Mouse (Mus musculus) mesoderm, embryonic 11.5 days (tissue): ENCODE results near the gene Lysmd3.

ENCODE experiments used
- DNase-seq: peaks from one replicate; pipeline ENCODE4 v3.0.0-alpha.2; 2012; ENCODE audit warnings: low read depth, low spot score

Lysmd3 gene

GRCm38 (mm10) chr13:81667713-81668112 is 10.2 kb downstream of the Lysmd3 start:
- no peak for DNase-seq

- no peak for DNase-seq
Measured at GRCm38 (mm10) chr13:81675333-81675732, 17.9 kb downstream of the Lysmd3 start.

GRCm38 (mm10) chr13:81683107-81683506 is 25.6 kb downstream of the Lysmd3 start:
- no peak for DNase-seq

GRCm38 (mm10) chr13:81684258-81684657 is 26.8 kb downstream of the Lysmd3 start:
- no peak for DNase-seq

GRCm38 (mm10) chr13:81684884-81685283 is 27.4 kb downstream of the Lysmd3 start:
- no peak for DNase-seq

- no peak for DNase-seq
Measured at GRCm38 (mm10) chr13:81689587-81689986, 32.1 kb downstream of the Lysmd3 start.

GRCm38 (mm10) chr13:81690477-81690876 is 33.0 kb downstream of the Lysmd3 start:
- DNase-seq, result no peak

- peak; percentile 23 for DNase-seq
Measured at GRCm38 (mm10) chr13:81691606-81692005, 34.1 kb downstream of the Lysmd3 start.

GRCm38 (mm10) chr13:81694446-81694845 is 37.0 kb downstream of the Lysmd3 start:
- DNase-seq, result no peak

- DNase-seq, result no peak
Measured at GRCm38 (mm10) chr13:81703148-81703547, 45.7 kb downstream of the Lysmd3 start.

GRCm38 (mm10) chr13:81703621-81704020 is 46.2 kb downstream of the Lysmd3 start:
- no peak for DNase-seq

GRCm38 (mm10) chr13:81706311-81706710 is 48.8 kb downstream of the Lysmd3 start:
- no peak for DNase-seq

GRCm38 (mm10) chr13:81709805-81710204 is 52.3 kb downstream of the Lysmd3 start:
- DNase-seq, result no peak

- no peak for DNase-seq
Measured at GRCm38 (mm10) chr13:81710266-81710665, 52.8 kb downstream of the Lysmd3 start.

- DNase-seq, result peak; percentile 94
Measured at GRCm38 (mm10) chr13:81710775-81711545, 53.5 kb downstream of the Lysmd3 start, which contains the start of the genes Polr3g and Mblac2. Polr3g (minus strand) TSS chr13:81711013. Mblac2 (plus strand) TSS chr13:81711341.

- peak; percentile 15 for DNase-seq
Measured at GRCm38 (mm10) chr13:81711546-81712371, 54.3 kb downstream of the Lysmd3 start.

GRCm38 (mm10) chr13:81713896-81714295 is 56.4 kb downstream of the Lysmd3 start:
- no peak for DNase-seq
